Mouse (Mus musculus): ENCODE results near the gene Fam213b. TPM values are rescaled to one million over a fixed set of nuclear protein-coding genes. Genes with fewer than 3 reads are reported as not detected.

Fam213b gene
- total and polyA plus RNA-seq, 2 experiments from 2014 or later: 72.4 to 76.2 TPM

- no peaks in the 10 kb centered on the region for H3K4me1 ChIP-seq (ENCODE audit: control insufficient read depth, insufficient read depth)
- H3K27me3 ChIP-seq (ENCODE audit: control insufficient read depth, insufficient read depth, low read length): no peaks in the 10 kb centered on the region
- H3K4me2 ChIP-seq (ENCODE audit: low read depth, low read length): no peak overlapping the region
- DNase-seq (ENCODE audit: low spot score) (no peak), ATAC-seq (ENCODE audit: insufficient read depth, low read depth) (no peak)
- 51% methylated on average over 2 of the region's 2 CpGs for WGBS
- TF ChIP-seq EP300 (IDR thresholded peaks at IDR 0.05; ENCODE audit: low read depth) (no peak), CTCF (IDR thresholded peaks at IDR 0.05; ENCODE audit: low read depth) (no peak)
- H3K36me3 ChIP-seq (replicated peaks; ENCODE audit: control insufficient read depth, insufficient read depth, low read length): no peaks in the 10 kb centered on the region
- no peaks in the 10 kb centered on the region for H3K9me3 ChIP-seq (replicated peaks; ENCODE audit: control insufficient read depth, low read length)
- H3K27ac ChIP-seq (ENCODE audit: low read depth): no peak overlapping the region
- H3K9ac ChIP-seq (replicated peaks; ENCODE audit: low read depth, low read length): no peak overlapping the region
- no peak overlapping the region for H3K4me3 ChIP-seq (ENCODE audit: low read depth, low read length)
These were observed 12.7 kb upstream of the Fam213b start for GRCm38 (mm10) chr4:154911644-154912043.

GRCm38 (mm10) chr4:154910606-154911522 is 11.9 kb upstream of the Fam213b start:
- DNase-seq (ENCODE audit: low spot score): no peak
- Histone ChIP-seq H3K4me1 (ENCODE audit: control insufficient read depth, insufficient read depth) (no peaks in the 10 kb centered on the region), H3K36me3 (replicated peaks; ENCODE audit: control insufficient read depth, insufficient read depth, low read length) (no peaks in the 10 kb centered on the region), H3K4me3 (ENCODE audit: low read depth, low read length) (no peak overlapping the region), H3K9me3 (replicated peaks; ENCODE audit: control insufficient read depth, low read length) (no peaks in the 10 kb centered on the region), H3K27ac (ENCODE audit: low read depth) (no peak overlapping the region), H3K27me3 (ENCODE audit: control insufficient read depth, insufficient read depth, low read length) (no peaks in the 10 kb centered on the region), H3K9ac (replicated peaks; ENCODE audit: low read depth, low read length) (no peak overlapping the region), H3K4me2 (ENCODE audit: low read depth, low read length) (no peak overlapping the region)
- TF ChIP-seq EP300 (IDR thresholded peaks at IDR 0.05; ENCODE audit: low read depth): no peak
- no peak for TF ChIP-seq CTCF (IDR thresholded peaks at IDR 0.05; ENCODE audit: low read depth)
- 0 out of 2 replicates have a peak, but pooled peaks have one; percentile 11 for ATAC-seq (ENCODE audit: insufficient read depth, low read depth)
- WGBS: 30% methylated on average over 15 of the region's 15 CpGs

GRCm38 (mm10) chr4:154908490-154908889 is 9.6 kb upstream of the Fam213b start:
- TF ChIP-seq EP300 (IDR thresholded peaks at IDR 0.05; ENCODE audit: low read depth) (no peak), CTCF (IDR thresholded peaks at IDR 0.05; ENCODE audit: low read depth) (no peak)
- peaks cover 7% of the 10 kb centered on the region; the same call in 1 of the 2 replicates for H3K4me1 ChIP-seq (ENCODE audit: control insufficient read depth, insufficient read depth)
- H3K36me3 ChIP-seq (replicated peaks; ENCODE audit: control insufficient read depth, insufficient read depth, low read length): no peaks in the 10 kb centered on the region
- H3K4me3 ChIP-seq (ENCODE audit: low read depth, low read length): no peak overlapping the region
- H3K9ac ChIP-seq (replicated peaks; ENCODE audit: low read depth, low read length): no peak overlapping the region
- H3K9me3 ChIP-seq (replicated peaks; ENCODE audit: control insufficient read depth, low read length): no peaks in the 10 kb centered on the region
- ATAC-seq (ENCODE audit: insufficient read depth, low read depth): no peak
- H3K27me3 ChIP-seq (ENCODE audit: control insufficient read depth, insufficient read depth, low read length): no peaks in the 10 kb centered on the region
- no peak for DNase-seq (ENCODE audit: low spot score)
- no peak overlapping the region for H3K27ac ChIP-seq (ENCODE audit: low read depth)
- H3K4me2 ChIP-seq (ENCODE audit: low read depth, low read length): no peak overlapping the region
- WGBS: 71% methylated on average over 5 of the region's 5 CpGs

- Histone ChIP-seq H3K27ac (ENCODE audit: low read depth) (no peak overlapping the region), H3K4me3 (ENCODE audit: low read depth, low read length) (no peak overlapping the region), H3K4me2 (ENCODE audit: low read depth, low read length) (no peak overlapping the region), H3K27me3 (ENCODE audit: control insufficient read depth, insufficient read depth, low read length) (no peaks in the 10 kb centered on the region), H3K36me3 (replicated peaks; ENCODE audit: control insufficient read depth, insufficient read depth, low read length) (no peaks in the 10 kb centered on the region), H3K9me3 (replicated peaks; ENCODE audit: control insufficient read depth, low read length) (no peaks in the 10 kb centered on the region), H3K9ac (replicated peaks; ENCODE audit: low read depth, low read length) (no peak overlapping the region), H3K4me1 (ENCODE audit: control insufficient read depth, insufficient read depth) (peaks cover 7% of the 10 kb centered on the region; the same call in 1 of the 2 replicates)
- WGBS: 39% methylated on average over 17 of the region's 17 CpGs
- DNase-seq (ENCODE audit: low spot score) (peak; percentile 64), ATAC-seq (ENCODE audit: insufficient read depth, low read depth) (peak; percentile 69; the same call in 1 of the 2 replicates)
- TF ChIP-seq EP300 (IDR thresholded peaks at IDR 0.05; ENCODE audit: low read depth) (no peak), CTCF (IDR thresholded peaks at IDR 0.05; ENCODE audit: low read depth) (peak; percentile 83)
These were observed 8.9 kb upstream of the Fam213b start for GRCm38 (mm10) chr4:154907833-154908232.

- H3K4me3 ChIP-seq (ENCODE audit: low read depth, low read length): peak overlapping the region; percentile 29
- no peak overlapping the region; the same call in 1 of the 2 replicates for H3K9ac ChIP-seq (replicated peaks; ENCODE audit: low read depth, low read length)
- TF ChIP-seq EP300 (IDR thresholded peaks at IDR 0.05; ENCODE audit: low read depth): no peak
- TF ChIP-seq CTCF (IDR thresholded peaks at IDR 0.05; ENCODE audit: low read depth): no peak
- H3K4me2 ChIP-seq (ENCODE audit: low read depth, low read length): peak overlapping the region; percentile 58
- no peaks in the 10 kb centered on the region for H3K9me3 ChIP-seq (replicated peaks; ENCODE audit: control insufficient read depth, low read length)
- H3K4me1 ChIP-seq (ENCODE audit: control insufficient read depth, insufficient read depth): peaks cover 7% of the 10 kb centered on the region; the same call in 1 of the 2 replicates
- no peaks in the 10 kb centered on the region for H3K27me3 ChIP-seq (ENCODE audit: control insufficient read depth, insufficient read depth, low read length)
- WGBS: 2% methylated on average over 16 of the region's 16 CpGs
- peak; percentile 88 for ATAC-seq (ENCODE audit: insufficient read depth, low read depth)
- no peak overlapping the region for H3K27ac ChIP-seq (ENCODE audit: low read depth)
- H3K36me3 ChIP-seq (replicated peaks; ENCODE audit: control insufficient read depth, insufficient read depth, low read length): no peaks in the 10 kb centered on the region
- peak; percentile 66 for DNase-seq (ENCODE audit: low spot score)
These were observed 5.5 kb upstream of the Fam213b start for GRCm38 (mm10) chr4:154904185-154905071.

Data from heart, postnatal 0 days (tissue).